Mouse (Mus musculus) cerebellum, adult 9-10 months (tissue): ENCODE results near the gene Cdc25a.

ENCODE experiments used
- DNase-seq: peaks from one replicate; pipeline ENCODE4 v3.0.0; 2022

The Cdc25a gene

GRCm38 (mm10) chr9:109894413-109895090 lies 19.2 kb downstream of the Cdc25a start:
- peak; percentile 58 for DNase-seq

GRCm38 (mm10) chr9:109895593-109895992 lies 20.2 kb downstream of the Cdc25a start:
- no peak for DNase-seq

DNA sequence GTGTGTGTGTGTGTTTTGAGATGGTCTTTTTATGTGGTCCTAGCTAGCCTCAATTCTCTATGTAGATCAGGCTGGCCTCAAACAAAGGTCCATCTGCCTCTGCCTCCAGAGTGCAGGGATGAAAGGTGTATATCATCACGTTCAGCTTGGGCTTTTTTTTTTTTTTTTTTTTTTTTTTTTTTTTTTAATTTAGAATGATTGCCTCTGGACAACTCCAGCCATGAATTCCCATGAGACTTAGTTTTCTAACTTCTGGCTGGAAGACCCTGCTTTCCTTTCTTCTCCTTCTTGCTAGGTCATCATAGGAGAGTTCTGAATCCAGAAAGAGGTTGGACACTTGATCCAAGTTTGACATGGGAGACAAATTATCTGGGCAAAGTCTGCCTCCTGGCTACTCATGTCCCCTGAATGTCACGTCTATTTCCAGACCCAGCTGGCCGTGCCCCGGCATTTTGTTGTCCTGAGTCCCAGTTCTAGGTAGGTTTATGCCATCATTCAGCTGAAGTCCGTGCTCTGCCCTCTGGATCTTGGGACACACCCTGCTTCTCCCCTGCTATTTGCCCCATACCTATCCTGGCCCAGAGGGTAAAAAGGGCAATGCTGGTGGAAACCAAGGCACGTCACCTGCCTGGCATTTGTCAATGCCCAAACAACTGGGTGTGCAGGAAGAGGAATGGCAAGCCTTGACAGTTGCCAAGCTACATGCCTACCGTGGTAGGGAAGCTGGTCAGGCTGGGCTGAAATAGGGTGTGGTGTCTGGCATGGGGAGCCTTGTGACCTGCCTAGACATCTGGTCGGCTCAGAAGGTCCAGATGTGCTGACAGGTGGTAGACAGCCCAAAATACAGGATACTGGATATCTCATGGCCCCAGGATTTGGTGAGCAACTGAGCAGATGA lies 21.1 kb downstream of the Cdc25a start:
- DNase-seq = no peak

DNA sequence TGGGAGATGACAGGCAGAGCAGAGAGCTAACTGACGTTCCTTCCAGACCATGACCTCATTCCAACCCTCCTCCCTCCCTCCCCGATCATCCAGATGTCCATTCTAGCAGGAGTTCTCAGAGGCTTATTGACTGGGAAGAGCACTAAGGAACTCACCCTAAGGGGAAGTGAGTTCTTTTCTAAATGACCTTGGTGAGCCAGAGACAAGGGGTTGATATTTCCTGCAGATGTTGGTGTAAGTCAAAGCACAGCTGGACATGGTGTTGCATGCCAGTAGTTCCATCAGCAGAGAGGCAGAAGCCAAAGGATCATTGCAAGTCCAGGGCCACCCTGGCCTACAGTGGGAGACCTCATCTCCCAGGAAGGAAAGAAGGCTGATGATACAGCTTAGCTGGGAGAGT lies 22.6 kb downstream of the Cdc25a start:
- DNase-seq = no peak

GRCm38 (mm10) chr9:109899361-109899760 lies 24.0 kb downstream of the Cdc25a start:
- no peak for DNase-seq

DNA sequence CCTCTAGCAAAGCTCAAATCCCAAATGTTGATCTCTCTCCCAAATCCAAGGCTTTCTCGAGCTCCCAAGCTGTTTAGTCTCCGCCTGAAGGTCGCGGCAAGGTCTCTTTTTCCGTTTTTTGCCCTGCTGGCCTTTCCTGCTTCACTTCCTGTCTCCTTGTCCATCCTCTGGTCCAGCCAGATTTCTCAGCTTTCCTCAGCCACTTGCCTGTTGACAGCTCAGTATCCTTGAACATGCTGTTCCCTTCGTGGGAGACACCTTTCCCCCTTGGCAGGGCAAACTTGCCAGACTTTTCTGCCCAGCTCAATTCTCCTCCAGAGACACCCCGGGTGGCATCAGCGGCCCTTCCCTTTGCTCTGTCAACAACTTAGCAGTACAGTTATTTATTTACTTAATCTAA lies 24.4 kb downstream of the Cdc25a start:
- no peak for DNase-seq

DNA sequence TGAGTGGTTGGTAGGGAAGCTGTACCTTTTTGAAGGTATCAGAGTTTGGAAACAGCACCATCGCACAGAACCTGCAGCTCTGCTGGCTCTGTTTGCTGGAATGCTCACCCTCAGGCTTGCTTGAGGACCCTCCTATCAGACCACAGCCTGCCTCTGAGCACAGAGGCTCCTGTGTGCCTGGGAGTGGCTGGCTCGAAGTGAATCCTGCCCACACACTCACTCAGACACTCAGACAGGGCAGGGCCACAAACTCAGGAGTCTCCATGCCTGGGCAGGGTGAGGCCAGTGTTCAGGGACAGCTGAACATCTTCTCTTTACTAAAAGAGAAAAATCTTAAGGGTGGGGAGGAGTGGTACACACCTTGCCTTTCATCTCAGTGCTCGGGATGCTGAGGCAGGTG lies 25.2 kb downstream of the Cdc25a start:
- no peak for DNase-seq

DNA sequence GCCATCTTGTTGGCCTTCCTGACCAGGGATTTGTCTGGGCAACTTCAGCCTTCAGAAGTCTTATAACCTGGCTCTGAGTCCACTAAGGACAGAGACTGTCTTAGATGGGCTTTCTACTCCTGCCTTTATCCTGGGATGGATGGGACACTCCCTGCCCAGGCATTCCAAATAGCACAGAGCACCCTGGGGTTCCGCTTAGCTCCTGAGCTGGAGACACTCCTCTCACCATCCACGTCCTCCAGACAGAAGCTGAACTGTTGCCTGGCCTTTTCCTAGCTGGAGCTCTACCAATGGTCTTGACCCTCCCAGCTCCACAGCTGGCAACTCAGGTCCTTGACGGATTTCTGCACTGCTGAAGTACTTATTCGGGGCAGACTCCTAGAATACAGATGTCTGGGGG lies 26.9 kb downstream of the Cdc25a start:
- DNase-seq = no peak

DNA sequence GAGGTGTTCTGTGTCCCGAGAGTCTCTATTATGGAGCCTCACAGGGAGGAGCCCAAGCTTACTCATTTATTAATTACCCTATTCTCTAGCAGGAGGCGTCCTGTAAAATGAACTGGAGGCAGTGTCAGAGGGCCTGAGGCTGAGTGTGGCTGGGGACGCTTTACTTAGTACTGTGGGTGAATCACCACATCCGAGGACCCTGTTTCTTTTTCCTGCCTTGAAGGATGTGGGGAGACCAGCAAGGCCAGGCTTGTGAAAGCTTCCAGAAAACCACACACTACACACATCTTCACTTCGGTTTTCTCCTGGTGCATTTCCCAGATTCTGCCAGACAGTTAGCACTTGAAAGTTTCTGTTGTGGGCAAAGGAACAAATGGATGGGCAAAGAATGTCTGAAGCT lies 27.4 kb downstream of the Cdc25a start:
- no peak for DNase-seq

GRCm38 (mm10) chr9:109907300-109907699 lies 31.9 kb downstream of the Cdc25a start:
- DNase-seq = no peak

DNA sequence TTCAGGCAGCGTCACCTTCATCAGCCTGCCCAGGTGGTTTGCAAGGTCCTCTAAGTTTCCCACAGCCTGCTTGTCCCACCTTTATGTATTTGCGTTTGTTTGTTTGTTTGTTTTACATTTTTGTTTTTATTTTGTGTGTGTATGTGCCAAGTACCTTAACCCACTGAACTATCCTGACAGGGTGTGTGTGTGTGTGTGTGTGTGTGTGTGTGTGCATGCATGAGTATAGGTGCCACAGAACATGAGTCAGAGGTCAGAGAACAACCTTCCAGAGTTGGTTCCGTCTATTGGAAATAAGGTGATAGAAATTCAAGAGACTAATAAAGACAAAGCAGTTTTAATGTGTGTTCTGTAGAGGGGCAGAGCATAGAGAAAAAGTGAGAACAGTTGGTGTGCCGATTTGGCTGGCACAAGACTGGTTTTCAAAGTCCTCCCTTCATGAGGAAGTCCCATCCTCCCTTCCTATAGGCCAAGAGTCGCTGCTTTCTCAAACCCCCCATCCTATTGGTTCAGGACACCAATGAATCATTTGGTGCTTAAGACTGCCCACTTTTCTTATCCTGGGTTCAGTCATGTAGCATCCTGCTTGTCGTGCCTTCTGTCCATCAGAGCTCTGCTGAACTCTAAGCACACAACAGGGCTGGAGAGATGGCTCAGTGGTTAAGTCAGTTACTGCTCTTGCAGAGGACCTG lies 32.5 kb downstream of the Cdc25a start:
- DNase-seq = no peak

DNA sequence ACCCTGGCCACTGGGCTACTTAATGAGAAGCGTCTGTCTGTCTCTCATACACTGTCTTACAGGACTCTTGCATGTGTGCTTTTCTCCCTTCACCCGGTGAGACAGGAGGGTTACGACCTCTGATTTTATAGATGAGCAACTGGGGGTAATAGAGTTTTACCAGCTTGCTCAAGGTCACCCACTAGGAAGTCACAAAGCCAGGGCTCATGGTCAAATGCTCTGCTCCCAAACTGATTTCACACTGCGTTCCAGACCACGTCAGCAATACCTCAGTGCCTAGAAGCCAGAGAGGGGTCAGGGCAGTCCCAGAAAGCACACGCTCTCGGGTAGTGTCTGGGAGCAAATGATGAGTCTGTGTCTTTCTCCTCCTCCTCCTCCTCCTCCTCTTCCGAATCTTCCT lies 33.7 kb downstream of the Cdc25a start:
- DNase-seq = no peak

GRCm38 (mm10) chr9:109909926-109910325 lies 34.5 kb downstream of the Cdc25a start:
- DNase-seq = no peak

GRCm38 (mm10) chr9:109911779-109912178 lies 36.4 kb downstream of the Cdc25a start:
- DNase-seq = no peak

DNA sequence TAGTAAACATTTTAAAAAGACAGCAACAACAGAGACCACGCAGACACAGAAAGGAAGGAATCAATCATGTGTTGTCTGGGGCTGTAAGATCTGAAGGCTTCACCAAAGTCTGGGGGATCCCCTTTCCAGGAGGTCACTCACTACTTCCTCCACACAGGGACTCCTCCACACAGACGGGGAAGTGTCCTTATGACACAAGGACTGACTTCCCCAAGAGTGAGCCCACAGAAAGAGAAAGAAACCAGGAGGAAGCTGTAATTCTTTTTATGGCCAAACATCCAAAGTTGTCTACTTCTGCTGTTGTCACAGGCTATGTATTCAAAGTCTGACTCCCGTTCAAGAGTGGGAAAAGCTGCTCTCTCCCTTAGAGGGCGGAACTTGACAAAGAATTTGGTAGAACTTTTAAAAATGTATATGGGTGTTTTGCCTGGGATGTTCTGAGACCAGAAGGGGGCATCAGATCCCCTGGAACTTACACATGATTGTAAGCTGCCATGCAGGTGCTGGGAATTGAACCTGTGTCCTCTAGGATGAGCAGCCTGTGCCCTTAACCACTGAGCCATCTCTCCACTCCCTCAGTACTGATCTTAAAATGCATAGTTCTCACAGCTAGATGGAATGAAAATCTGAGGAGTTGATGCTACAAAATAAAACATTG lies 39.0 kb downstream of the Cdc25a start:
- no peak for DNase-seq

GRCm38 (mm10) chr9:109917931-109918330 lies 42.6 kb downstream of the Cdc25a start:
- DNase-seq = no peak

- no peak for DNase-seq
Measured at GRCm38 (mm10) chr9:109929131-109929530, 53.8 kb downstream of the Cdc25a start.

DNA sequence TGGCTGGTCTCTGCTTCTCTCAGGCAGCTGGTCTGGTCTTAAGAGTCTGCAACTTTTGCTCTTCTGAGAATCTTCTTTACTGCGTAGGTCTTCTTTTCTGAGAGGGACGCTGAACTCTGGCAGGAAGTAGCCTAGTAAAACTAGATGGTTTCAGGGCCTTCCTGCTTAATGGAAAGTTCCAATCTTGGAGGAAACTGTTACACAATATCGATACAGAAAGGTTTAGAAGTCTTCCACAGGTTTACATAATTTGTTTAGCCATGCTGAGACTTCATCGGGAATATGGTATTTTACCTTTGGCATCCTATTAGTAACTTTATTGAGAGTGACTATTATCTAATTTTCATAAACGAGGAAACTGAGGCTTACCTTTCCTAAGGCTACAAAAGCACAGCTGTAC lies 54.7 kb downstream of the Cdc25a start:
- no peak for DNase-seq

- DNase-seq = peak; percentile 37
Measured at GRCm38 (mm10) chr9:109930752-109931151, 55.4 kb downstream of the Cdc25a start.

DNA sequence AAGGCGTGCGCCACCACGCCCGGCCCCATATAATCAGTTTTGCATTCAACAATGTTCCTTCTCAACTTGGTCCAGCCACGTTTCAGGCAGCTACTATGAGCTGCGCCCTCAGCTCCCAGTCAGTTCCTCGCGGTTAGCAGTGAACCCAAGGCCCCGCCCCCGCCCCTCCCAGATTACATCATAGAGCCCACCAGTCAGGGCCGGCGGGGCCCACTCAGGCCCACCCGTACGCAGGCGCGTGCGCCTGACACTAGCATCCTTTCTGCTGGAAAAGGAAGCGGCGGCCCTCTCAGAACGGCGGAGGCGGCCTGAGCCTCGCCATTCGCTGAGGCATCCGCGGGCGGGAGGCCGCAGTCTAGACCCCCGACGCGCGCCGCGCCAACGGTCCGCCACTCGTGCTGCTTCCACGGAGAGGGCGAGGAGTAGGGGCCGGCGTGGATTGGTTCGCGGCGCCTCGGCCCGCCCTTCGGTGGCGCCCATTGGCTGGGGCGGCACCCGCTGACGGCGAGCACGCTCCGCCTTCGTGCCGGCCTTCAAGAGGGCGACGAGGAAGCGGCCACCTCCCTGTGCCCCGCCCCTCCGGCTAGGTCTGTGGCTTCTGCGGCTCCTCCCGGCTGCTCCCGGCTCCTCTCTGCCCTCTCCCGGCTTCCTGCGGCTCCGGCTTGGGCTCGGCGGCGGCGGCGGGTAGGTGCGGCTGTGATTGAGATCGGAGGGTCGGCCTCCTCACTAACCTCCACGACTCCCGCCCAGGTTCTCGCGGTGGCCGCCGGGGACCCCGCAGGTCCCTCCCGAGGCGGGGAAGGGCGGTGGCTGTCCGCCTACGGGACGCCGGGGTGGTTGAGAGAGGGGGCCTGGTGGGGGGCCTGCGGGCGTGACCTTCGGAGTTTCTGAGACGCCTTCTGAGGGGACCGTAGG lies 56.1 kb downstream of the Cdc25a start, which contains the start of gene Map4:
Gene Map4, plus strand, starts transcription at position 204 of the 915 bp plus-strand sequence.
- DNase-seq = peak; percentile 98

GRCm38 (mm10) chr9:109932361-109932755 lies 57.0 kb downstream of the Cdc25a start:
- no peak for DNase-seq
